Mouse (Mus musculus): Measurements from ENCODE around the gene 1700022I11Rik. TPM values are rescaled to one million over a fixed set of nuclear protein-coding genes. Genes with fewer than 3 reads are reported as not detected.

1700022I11Rik gene
- total RNA-seq, 1 experiment from 2014 or later, result not detected

GRCm38 (mm10) chr4:42950065-42950558 lies 19.3 kb upstream of the 1700022I11Rik start:
- peak; percentile 36 for ATAC-seq (replicated peaks; ENCODE audit: insufficient number of reproducible peaks, low FRiP score, low TSS enrichment, poor library complexity, severe bottlenecking)

GRCm38 (mm10) chr4:42951206-42952195 lies 17.9 kb upstream of the 1700022I11Rik start:
- no peak for ATAC-seq (replicated peaks; ENCODE audit: insufficient number of reproducible peaks, low FRiP score, low TSS enrichment, poor library complexity, severe bottlenecking)

- no peak for ATAC-seq (replicated peaks; ENCODE audit: insufficient number of reproducible peaks, low FRiP score, low TSS enrichment, poor library complexity, severe bottlenecking)
Observed at GRCm38 (mm10) chr4:42952563-42952962, 16.8 kb upstream of the 1700022I11Rik start.

DNA sequence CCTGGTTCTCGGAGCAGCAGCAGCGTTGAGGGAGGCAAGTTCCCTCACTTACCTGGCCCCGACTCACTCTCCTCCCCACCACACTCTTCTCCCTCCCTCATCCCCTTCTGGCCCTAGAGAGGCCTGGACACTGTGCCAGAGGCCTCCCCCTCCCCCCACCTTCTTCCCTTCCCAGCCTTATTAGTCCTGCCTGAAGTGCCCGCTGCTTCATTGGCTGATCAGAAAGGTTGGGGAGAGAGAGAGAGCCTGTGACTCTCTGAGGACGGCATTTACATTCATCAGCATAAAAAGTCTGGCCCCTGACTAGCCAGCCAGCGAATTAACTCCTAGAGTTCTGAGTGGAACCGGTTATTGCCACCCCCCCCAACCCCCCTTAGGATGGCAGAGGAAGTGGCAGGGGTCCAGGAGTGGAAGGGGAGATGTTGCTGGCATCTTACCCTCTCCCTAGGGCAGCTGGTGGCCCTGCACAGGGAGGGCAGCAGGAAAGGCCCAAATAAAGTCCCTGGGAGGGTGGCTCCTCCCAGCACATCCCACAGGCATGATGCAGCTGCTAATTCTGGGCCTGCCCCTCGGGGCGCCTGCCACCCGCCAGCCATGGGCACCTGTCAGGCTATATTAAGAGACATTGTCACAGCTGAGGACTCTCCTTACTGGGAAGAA lies 15.8 kb upstream of the 1700022I11Rik start:
- no peak for ATAC-seq (replicated peaks; ENCODE audit: insufficient number of reproducible peaks, low FRiP score, low TSS enrichment, poor library complexity, severe bottlenecking)

DNA sequence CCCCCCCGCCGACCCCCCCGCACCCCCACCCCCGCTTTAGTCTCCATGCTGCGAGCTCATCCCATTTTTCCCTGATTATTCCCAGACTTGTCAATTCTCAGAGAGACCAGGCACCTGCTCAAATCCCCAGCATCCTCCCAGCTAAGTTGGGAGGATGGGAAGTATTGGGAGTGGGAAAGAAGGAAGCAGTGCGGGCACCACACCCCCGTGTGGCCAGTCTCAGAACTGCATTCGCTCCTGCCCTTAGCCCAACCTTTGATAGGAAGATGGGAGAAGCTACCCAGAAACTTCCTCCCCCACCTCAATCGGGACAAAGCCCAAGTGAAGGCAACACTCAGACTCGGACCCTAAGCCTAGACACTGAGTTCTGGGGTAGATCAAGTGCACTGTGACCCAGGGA lies 15.1 kb upstream of the 1700022I11Rik start:
- no peak for ATAC-seq (replicated peaks; ENCODE audit: insufficient number of reproducible peaks, low FRiP score, low TSS enrichment, poor library complexity, severe bottlenecking)

GRCm38 (mm10) chr4:42955200-42955599 lies 14.2 kb upstream of the 1700022I11Rik start:
- ATAC-seq (replicated peaks; ENCODE audit: insufficient number of reproducible peaks, low FRiP score, low TSS enrichment, poor library complexity, severe bottlenecking), result no peak

DNA sequence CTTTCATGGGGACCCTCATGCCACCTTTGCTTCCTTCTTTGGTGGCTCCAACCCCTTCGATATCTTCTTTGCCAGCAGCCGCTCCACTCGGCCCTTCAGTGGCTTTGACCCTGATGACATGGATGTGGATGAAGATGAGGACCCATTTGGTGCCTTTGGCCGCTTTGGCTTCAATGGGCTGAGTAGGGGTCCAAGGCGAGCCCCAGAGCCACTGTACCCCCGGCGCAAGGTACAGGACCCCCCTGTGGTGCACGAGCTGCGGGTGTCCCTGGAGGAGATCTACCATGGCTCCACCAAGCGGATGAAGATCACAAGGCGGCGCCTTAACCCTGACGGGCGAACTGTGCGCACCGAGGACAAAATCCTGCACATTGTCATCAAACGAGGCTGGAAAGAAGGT lies 12.8 kb upstream of the 1700022I11Rik start:
- ATAC-seq (replicated peaks; ENCODE audit: insufficient number of reproducible peaks, low FRiP score, low TSS enrichment, poor library complexity, severe bottlenecking), result no peak

GRCm38 (mm10) chr4:42957306-42957705 lies 12.1 kb upstream of the 1700022I11Rik start:
- no peak for ATAC-seq (replicated peaks; ENCODE audit: insufficient number of reproducible peaks, low FRiP score, low TSS enrichment, poor library complexity, severe bottlenecking)

- ATAC-seq (replicated peaks; ENCODE audit: insufficient number of reproducible peaks, low FRiP score, low TSS enrichment, poor library complexity, severe bottlenecking), result no peak
Observed at GRCm38 (mm10) chr4:42957979-42958378, 11.4 kb upstream of the 1700022I11Rik start.

- no peak for ATAC-seq (replicated peaks; ENCODE audit: insufficient number of reproducible peaks, low FRiP score, low TSS enrichment, poor library complexity, severe bottlenecking)
Observed at GRCm38 (mm10) chr4:42958942-42959341, 10.5 kb upstream of the 1700022I11Rik start.

GRCm38 (mm10) chr4:42959382-42959781 lies 10.0 kb upstream of the 1700022I11Rik start:
- no peak for ATAC-seq (replicated peaks; ENCODE audit: insufficient number of reproducible peaks, low FRiP score, low TSS enrichment, poor library complexity, severe bottlenecking)

- peak; percentile 71 for ATAC-seq (replicated peaks; ENCODE audit: insufficient number of reproducible peaks, low FRiP score, low TSS enrichment, poor library complexity, severe bottlenecking)
Observed at GRCm38 (mm10) chr4:42961592-42961991, 7.8 kb upstream of the 1700022I11Rik start.

DNA sequence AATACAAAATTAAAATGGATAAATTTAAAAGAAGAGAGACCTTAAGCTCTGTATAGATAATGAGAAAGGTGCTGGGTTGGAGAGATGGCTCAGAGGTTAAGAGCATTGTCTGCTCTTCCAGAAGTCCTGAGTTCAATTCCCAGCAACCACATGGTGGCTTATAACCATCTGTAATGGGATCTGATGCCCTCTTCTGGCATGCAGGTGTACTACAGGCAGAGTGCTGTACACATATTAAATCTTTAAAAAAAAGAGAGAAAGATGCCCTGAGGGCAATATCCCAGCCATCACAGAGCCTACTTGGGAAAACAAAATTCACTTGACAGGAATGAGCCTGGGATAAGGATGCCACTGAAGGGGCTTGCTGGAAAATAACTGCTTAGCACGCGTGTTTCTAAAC lies 5.9 kb upstream of the 1700022I11Rik start:
- no peak for ATAC-seq (replicated peaks; ENCODE audit: insufficient number of reproducible peaks, low FRiP score, low TSS enrichment, poor library complexity, severe bottlenecking)

- peak; percentile 86 for ATAC-seq (replicated peaks; ENCODE audit: insufficient number of reproducible peaks, low FRiP score, low TSS enrichment, poor library complexity, severe bottlenecking)
Observed at GRCm38 (mm10) chr4:42965039-42965719, 4.2 kb upstream of the 1700022I11Rik start.

- ATAC-seq (replicated peaks; ENCODE audit: insufficient number of reproducible peaks, low FRiP score, low TSS enrichment, poor library complexity, severe bottlenecking), result no peak
Observed at GRCm38 (mm10) chr4:42972952-42973351, 3.5 kb downstream of the 1700022I11Rik start.

GRCm38 (mm10) chr4:42973868-42974267 lies 4.5 kb downstream of the 1700022I11Rik start:
- ATAC-seq (replicated peaks; ENCODE audit: insufficient number of reproducible peaks, low FRiP score, low TSS enrichment, poor library complexity, severe bottlenecking), result no peak

GRCm38 (mm10) chr4:42978062-42978461 lies 8.7 kb downstream of the 1700022I11Rik start:
- no peak for ATAC-seq (replicated peaks; ENCODE audit: insufficient number of reproducible peaks, low FRiP score, low TSS enrichment, poor library complexity, severe bottlenecking)

DNA sequence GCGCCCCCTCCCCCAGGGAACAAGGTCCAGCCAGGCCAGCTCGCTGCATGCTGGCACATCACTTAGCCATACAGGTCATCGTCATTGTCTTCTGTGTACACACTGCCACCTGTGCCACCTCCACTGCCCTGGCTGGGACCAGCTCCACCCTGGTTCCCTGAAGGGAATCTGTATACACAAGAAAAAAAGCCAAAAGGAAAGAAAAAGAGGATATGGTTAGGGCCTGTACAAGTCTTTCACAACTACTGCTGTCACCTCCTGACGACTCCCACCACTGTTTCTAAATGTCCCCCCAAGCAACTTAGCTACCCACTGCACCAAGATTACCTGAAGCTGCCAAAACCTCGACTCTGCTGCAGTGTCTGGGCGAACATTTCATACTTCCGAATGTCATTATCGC lies 11.1 kb downstream of the 1700022I11Rik start:
- 0 out of 2 replicates have a peak, but pooled peaks have one; percentile 13 for ATAC-seq (replicated peaks; ENCODE audit: insufficient number of reproducible peaks, low FRiP score, low TSS enrichment, poor library complexity, severe bottlenecking)

GRCm38 (mm10) chr4:42988296-42988695 lies 18.9 kb downstream of the 1700022I11Rik start:
- ATAC-seq (replicated peaks; ENCODE audit: insufficient number of reproducible peaks, low FRiP score, low TSS enrichment, poor library complexity, severe bottlenecking), result no peak
